Mouse (Mus musculus) hindbrain, embryonic 14.5 days (tissue): ENCODE data around the gene Gon4l. TPM values are rescaled to one million over a fixed set of nuclear protein-coding genes. Genes with fewer than 3 reads are reported as not detected.

Experiments
- ATAC-seq: fragments of 200-750 bp; cut with Nextera tagmentation; 2 replicates; pipeline ENCODE4 v1.8.0; 2017; ENCODE audit warnings: moderate number of reproducible peaks, mild to moderate bottlenecking, moderate TSS enrichment, moderate library complexity; ENCODE audit not compliant: low FRiP score
- DNase-seq: peaks from one replicate; pipeline ENCODE4 v3.0.0-alpha.2; 2015; ENCODE audit warnings: low spot score
- H3K27ac ChIP-seq: fragments of 300-500 bp; sonication (generic); 2 replicates; pipeline ENCODE4 v1.5.1; 2014; ENCODE audit warnings: mild to moderate bottlenecking, moderate library complexity
- H3K27me3 ChIP-seq: fragments of 300-500 bp; sonication (generic); 2 replicates; pipeline ENCODE4 v1.6.1; 2014; ENCODE audit warnings: mild to moderate bottlenecking, low read length, mixed read lengths; ENCODE audit not compliant: control insufficient read depth, insufficient read depth
- H3K36me3 ChIP-seq: fragments of 300-500 bp; sonication (generic); replicated peaks from 2 replicates; pipeline ENCODE4 v1.6.1; 2014; ENCODE audit not compliant: control insufficient read depth, insufficient read depth
- H3K4me1 ChIP-seq: fragments of 300-500 bp; sonication (generic); replicated peaks from 2 replicates; pipeline ENCODE4 v1.6.1; 2014; ENCODE audit warnings: antibody characterized with exemption, low read length, mixed read lengths; ENCODE audit not compliant: control insufficient read depth, insufficient read depth
- H3K4me2 ChIP-seq: fragments of 300-500 bp; sonication (generic); replicated peaks from 2 replicates; pipeline ENCODE4 v1.6.1; 2014; ENCODE audit warnings: mild to moderate bottlenecking, moderate library complexity
- H3K4me3 ChIP-seq: fragments of 300-500 bp; sonication (generic); replicated peaks from 2 replicates; pipeline ENCODE4 v1.5.1; 2014; ENCODE audit warnings: mild to moderate bottlenecking, low read length
- H3K9ac ChIP-seq: fragments of 300-500 bp; sonication (generic); 2 replicates; pipeline ENCODE4 v1.6.1; 2014
- H3K9me3 ChIP-seq: fragments of 300-500 bp; sonication (generic); 2 replicates; pipeline ENCODE4 v1.6.1; 2016; ENCODE audit warnings: low read length; ENCODE audit not compliant: control insufficient read depth
- WGBS: fragments of 180-500 bp; shearing (Covaris S2); extraction: QIAGEN DNeasy Blood & Tissue Kit; methylation state at CpG from one replicate; pipeline ENCODE4 v1.1.7; 2014; 5-methylcytosine and 5-hydroxymethylcytosine counted together
- polyA plus RNA-seq: library from polyadenylated mRNA; unstranded; fragments of >200 nt; fragmentation: Nextera tagmentation; extraction: Ambion mirVana; gene quantifications from 2 replicates; pipeline ENCODE4 v1.2.1, GENCODE M21; 2014

Gene Gon4l
- polyA plus RNA-seq, 1 experiment from 2014 or later: 17.7 TPM

GRCm38 (mm10) chr3:88925651-88926050 lies 90.6 kb downstream of the Gon4l start:
- WGBS: 97% methylated on average over 2 of the region's 2 CpGs
- H3K4me3 ChIP-seq: no peak overlapping the region
- ATAC-seq (no peak), DNase-seq (no peak)
- H3K4me2 ChIP-seq: no peak overlapping the region
- peaks cover 99% of the 10 kb centered on the region for H3K36me3 ChIP-seq
- no peaks in the 10 kb centered on the region for H3K9me3 ChIP-seq
- no peak overlapping the region for H3K27ac ChIP-seq
- H3K9ac ChIP-seq: no peak overlapping the region
- H3K27me3 ChIP-seq: no peaks in the 10 kb centered on the region
- no peaks in the 10 kb centered on the region for H3K4me1 ChIP-seq

- Histone ChIP-seq H3K27me3 (no peaks in the 10 kb centered on the region), H3K9ac (no peak overlapping the region), H3K4me2 (no peak overlapping the region), H3K36me3 (peaks cover 100% of the 10 kb centered on the region), H3K4me1 (no peaks in the 10 kb centered on the region), H3K27ac (no peak overlapping the region), H3K4me3 (no peak overlapping the region), H3K9me3 (no peaks in the 10 kb centered on the region)
- 94% methylated on average over 3 of the region's 3 CpGs for WGBS
- no peak for ATAC-seq
- no peak for DNase-seq
These were observed 94.5 kb downstream of the Gon4l start for GRCm38 (mm10) chr3:88929501-88929900.

GRCm38 (mm10) chr3:88939071-88939470 lies 104.0 kb downstream of the Gon4l start:
- Histone ChIP-seq H3K4me3 (no peak overlapping the region), H3K36me3 (peaks cover 60% of the 10 kb centered on the region), H3K4me1 (no peaks in the 10 kb centered on the region), H3K27me3 (no peaks in the 10 kb centered on the region), H3K27ac (no peak overlapping the region), H3K4me2 (no peak overlapping the region), H3K9ac (no peak overlapping the region), H3K9me3 (no peaks in the 10 kb centered on the region)
- DNase-seq (no peak), ATAC-seq (no peak)
- WGBS: 96% methylated on average over 10 of the region's 10 CpGs

- Histone ChIP-seq H3K9ac (no peak overlapping the region), H3K27ac (no peak overlapping the region), H3K4me3 (no peak overlapping the region), H3K9me3 (no peaks in the 10 kb centered on the region), H3K4me2 (no peak overlapping the region), H3K36me3 (peaks cover 53% of the 10 kb centered on the region), H3K4me1 (no peaks in the 10 kb centered on the region), H3K27me3 (no peaks in the 10 kb centered on the region)
- WGBS: 64% methylated on average over 3 of the region's 3 CpGs
- DNase-seq (peak; percentile 89), ATAC-seq (no peak)
These were observed 104.7 kb downstream of the Gon4l start for GRCm38 (mm10) chr3:88939749-88940148.

GRCm38 (mm10) chr3:88942316-88942880 lies 107.4 kb downstream of the Gon4l start:
- Histone ChIP-seq H3K36me3 (peaks cover 34% of the 10 kb centered on the region), H3K27me3 (no peaks in the 10 kb centered on the region), H3K4me2 (no peak overlapping the region), H3K9ac (no peak overlapping the region), H3K4me1 (no peaks in the 10 kb centered on the region), H3K4me3 (no peak overlapping the region), H3K27ac (no peak overlapping the region), H3K9me3 (no peaks in the 10 kb centered on the region)
- WGBS: 93% methylated on average over 10 of the region's 10 CpGs
- no peak for ATAC-seq
- DNase-seq: no peak

GRCm38 (mm10) chr3:88944109-88944508 lies 109.1 kb downstream of the Gon4l start:
- no peak overlapping the region for H3K4me3 ChIP-seq
- H3K27ac ChIP-seq: no peak overlapping the region
- DNase-seq (no peak), ATAC-seq (no peak)
- H3K4me2 ChIP-seq: no peak overlapping the region
- 93% methylated on average over 4 of the region's 4 CpGs for WGBS
- H3K4me1 ChIP-seq: peaks cover 12% of the 10 kb centered on the region
- no peak overlapping the region for H3K9ac ChIP-seq
- H3K36me3 ChIP-seq: peaks cover 27% of the 10 kb centered on the region
- H3K27me3 ChIP-seq: no peaks in the 10 kb centered on the region
- no peaks in the 10 kb centered on the region for H3K9me3 ChIP-seq

- no peaks in the 10 kb centered on the region for H3K9me3 ChIP-seq
- H3K4me1 ChIP-seq: peaks cover 32% of the 10 kb centered on the region
- peak overlapping the region; percentile 99 for H3K27ac ChIP-seq
- under 1% methylated on average over 69 of the region's 92 CpGs for WGBS
- peak; percentile 85 for DNase-seq
- H3K9ac ChIP-seq: peak overlapping the region; percentile 94
- peak overlapping the region; percentile 78 for H3K4me2 ChIP-seq
- no peaks in the 10 kb centered on the region for H3K27me3 ChIP-seq
- no peaks in the 10 kb centered on the region for H3K36me3 ChIP-seq
- H3K4me3 ChIP-seq: peak overlapping the region; percentile 69
- ATAC-seq: peak; percentile 92
These were observed 115.0 kb downstream of the Gon4l start for GRCm38 (mm10) chr3:88949786-88950575.

- WGBS: under 1% methylated on average over 29 of the region's 64 CpGs
- H3K27me3 ChIP-seq: no peaks in the 10 kb centered on the region
- DNase-seq (peak; percentile 68), ATAC-seq (peak; percentile 84)
- peak within 1 kb of the TSS; percentile 78 for H3K4me2 ChIP-seq
- no peaks in the 10 kb centered on the region for H3K9me3 ChIP-seq
- peaks cover 32% of the 10 kb centered on the region for H3K4me1 ChIP-seq
- H3K27ac ChIP-seq: peak within 1 kb of the TSS; percentile 99
- peak within 1 kb of the TSS; percentile 94 for H3K9ac ChIP-seq
- H3K4me3 ChIP-seq: peak within 1 kb of the TSS; percentile 69
- H3K36me3 ChIP-seq: no peaks in the 10 kb centered on the region
These were observed 115.7 kb downstream of the Gon4l start, which contains the start of the genes Ash1l and Dap3 for GRCm38 (mm10) chr3:88950576-88951326. Gene Ash1l (plus strand): TSS chr3:88950622. Gene Dap3 (minus strand): TSS chr3:88951181.

- Histone ChIP-seq H3K4me2 (peak overlapping the region; percentile 78), H3K4me3 (peak overlapping the region; percentile 69), H3K9me3 (no peaks in the 10 kb centered on the region), H3K27me3 (no peaks in the 10 kb centered on the region), H3K27ac (peak overlapping the region; percentile 99), H3K4me1 (peaks cover 32% of the 10 kb centered on the region), H3K36me3 (no peaks in the 10 kb centered on the region), H3K9ac (peak overlapping the region; percentile 94)
- 4% methylated on average over 5 of the region's 5 CpGs for WGBS
- DNase-seq: no peak
- ATAC-seq: no peak
These were observed 116.3 kb downstream of the Gon4l start for GRCm38 (mm10) chr3:88951327-88951800.
